Mouse (Mus musculus): Measurements from ENCODE around the gene D2hgdh.
"Not testable (repeated sequence)": the region's sequence is repeated elsewhere in the genome, so short reads cannot be mapped to it uniquely, and the experiment has no call there.

Gene D2hgdh

DNA sequence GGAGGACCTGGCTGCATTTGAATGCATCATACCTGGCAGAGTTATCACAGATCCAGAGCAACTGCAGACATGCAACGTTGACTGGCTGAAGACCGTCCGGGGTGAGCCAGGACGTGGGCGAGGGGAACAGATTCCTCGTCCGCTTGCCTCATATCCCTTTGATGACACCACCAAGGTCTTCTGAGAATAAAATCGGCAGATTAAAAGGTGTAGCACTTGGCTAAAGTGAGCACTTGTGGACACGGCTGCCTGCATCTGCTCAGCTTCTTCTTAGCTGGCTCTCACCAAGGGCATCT is 1.8 kb downstream of the D2hgdh start:
- DNase-seq (ENCODE audit: low read depth, low spot score): no peak

DNA sequence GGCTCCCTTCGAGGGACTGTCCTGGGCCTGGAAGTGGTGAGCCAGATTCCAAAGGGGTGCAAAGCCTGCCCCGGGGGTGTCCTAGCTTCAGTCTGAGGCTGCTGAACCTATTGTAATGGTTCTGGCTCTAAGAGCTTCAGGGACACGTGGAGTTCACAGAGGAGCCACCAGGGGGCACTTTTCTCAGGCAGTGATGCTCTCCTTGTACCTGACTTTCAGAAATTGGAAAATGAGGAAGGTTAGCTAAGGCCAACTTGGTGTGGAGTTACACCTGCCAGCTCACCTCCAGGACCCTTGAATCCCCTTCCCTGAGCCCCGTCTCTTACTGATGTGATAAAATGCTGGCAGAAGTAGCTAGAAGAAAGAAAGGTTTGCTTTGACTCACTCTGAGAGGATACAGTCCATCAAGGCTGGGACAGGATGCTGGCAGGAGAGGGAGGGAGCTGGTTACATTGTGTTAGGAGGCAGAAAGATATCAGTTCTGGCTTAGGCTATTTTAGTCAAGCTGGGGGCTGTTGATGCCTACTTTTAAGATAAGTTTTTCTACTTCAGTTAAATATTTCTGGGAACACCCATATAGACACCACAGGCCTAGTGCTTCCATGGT is 8.1 kb downstream of the D2hgdh start:
- not testable (repeated sequence) for DNase-seq (ENCODE audit: low read depth, low spot score)

DNA sequence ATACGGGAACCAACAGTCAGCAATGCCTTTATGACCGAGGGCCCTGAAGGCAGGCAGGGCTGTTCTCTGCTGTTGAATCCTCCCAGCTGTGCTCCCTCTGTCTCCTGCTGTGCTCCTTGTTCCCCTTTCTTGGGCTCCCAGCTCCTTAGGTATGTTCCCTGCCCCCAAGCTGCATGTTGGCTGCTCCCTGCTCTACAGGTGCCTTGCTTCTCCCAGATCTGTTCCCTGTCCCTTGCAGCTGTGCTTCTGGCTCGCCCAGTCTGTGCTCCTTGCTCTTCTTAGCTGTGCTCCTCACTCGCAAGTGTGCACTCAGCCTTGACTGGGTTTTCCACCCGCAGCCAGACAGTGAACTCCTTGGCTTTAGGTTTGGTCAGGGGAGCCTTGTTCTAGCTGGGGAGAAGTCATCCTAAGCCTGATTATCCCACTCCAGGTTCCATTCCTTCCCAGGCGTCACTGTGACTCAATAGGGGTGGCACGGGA is 10.0 kb downstream of the D2hgdh start:
- no peak for DNase-seq (ENCODE audit: low read depth, low spot score)

GRCm38 (mm10) chr1:93835211-93835610 is 10.5 kb downstream of the D2hgdh start:
- DNase-seq (ENCODE audit: low read depth, low spot score): no peak

DNA sequence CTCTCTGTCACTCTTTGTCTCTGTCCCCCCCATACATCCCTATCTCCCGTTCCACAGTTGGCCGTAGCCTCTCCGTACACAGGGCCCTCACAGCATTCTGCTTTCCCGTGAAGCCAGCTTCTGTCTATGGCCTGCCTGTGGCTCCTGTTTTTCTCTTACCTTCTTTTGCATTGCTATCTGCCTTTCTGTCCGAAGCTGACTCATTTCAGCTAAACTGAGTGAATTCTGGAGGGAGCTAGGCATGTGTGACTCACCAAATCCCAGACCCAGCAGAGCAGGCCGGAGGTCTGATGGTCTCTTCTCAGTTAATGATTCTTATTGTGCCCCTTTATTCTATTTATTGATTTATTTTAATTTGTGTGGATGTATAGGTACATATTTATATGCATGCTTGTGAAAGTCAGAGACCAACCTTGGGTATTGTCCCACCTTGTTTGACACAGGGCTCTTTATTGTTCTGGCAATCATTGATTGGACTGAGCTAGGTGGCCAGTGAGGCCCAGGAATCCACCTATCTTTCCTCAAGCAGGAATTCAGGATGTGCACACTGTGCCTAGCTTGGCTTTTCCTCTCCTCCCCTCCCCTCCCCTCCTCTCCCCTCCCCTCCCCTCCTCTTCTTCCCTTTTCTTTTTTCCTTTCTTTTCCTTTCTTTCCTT is 11.3 kb downstream of the D2hgdh start:
- no peak for DNase-seq (ENCODE audit: low read depth, low spot score)

DNA sequence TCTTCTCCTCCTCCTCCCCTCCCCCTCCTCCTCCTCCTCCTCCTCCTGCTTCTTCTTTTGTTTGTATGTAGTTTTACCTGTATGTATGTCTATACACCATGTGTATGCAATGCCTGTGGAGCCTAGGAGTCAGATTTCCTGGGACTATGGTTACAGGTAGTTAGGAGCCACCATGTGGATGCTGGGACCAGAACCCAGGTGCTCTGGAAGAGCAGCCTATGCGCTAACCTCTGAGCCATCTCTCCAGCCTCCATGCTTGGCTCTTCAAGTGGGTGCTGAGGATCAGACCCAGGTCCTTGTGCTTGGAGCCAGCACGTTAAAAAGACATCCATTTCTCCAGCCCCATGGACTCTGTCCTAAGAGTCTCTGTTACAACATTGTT is 11.8 kb downstream of the D2hgdh start:
- no peak for DNase-seq (ENCODE audit: low read depth, low spot score)

- no peak for DNase-seq (ENCODE audit: low read depth, low spot score)
Measured at GRCm38 (mm10) chr1:93837335-93837734, 12.6 kb downstream of the D2hgdh start.

GRCm38 (mm10) chr1:93838569-93838968 is 13.9 kb downstream of the D2hgdh start:
- DNase-seq (ENCODE audit: low read depth, low spot score): not testable (repeated sequence)

- not testable (repeated sequence) for DNase-seq (ENCODE audit: low read depth, low spot score)
Measured at GRCm38 (mm10) chr1:93845766-93846366, 21.2 kb downstream of the D2hgdh start.

DNA sequence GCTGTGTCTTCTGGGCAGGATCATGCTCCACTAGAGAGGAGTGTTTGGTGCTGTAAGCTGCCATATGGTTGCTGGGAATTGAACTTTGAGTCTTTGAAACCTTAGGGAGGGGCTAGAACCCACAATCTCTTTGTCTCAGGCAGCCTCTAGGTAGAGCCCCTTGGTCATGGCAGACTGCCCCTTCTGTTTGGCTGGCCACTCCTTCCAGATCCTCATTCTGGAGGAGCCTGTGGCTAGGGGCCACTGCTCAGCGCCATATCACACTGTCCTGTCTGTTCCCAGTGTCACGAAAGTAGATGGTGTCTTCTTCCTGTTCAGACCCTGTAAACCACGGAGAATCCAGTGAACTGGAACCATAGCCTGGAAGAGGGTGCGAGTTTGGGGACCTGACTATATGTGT is 31.1 kb downstream of the D2hgdh start:
- DNase-seq (ENCODE audit: low read depth, low spot score): not testable (repeated sequence)

- no peak for DNase-seq (ENCODE audit: low read depth, low spot score)
Measured at GRCm38 (mm10) chr1:93857370-93857769, 32.7 kb downstream of the D2hgdh start.

GRCm38 (mm10) chr1:93857991-93858390 is 33.3 kb downstream of the D2hgdh start:
- DNase-seq (ENCODE audit: low read depth, low spot score): no peak

GRCm38 (mm10) chr1:93859619-93860018 is 34.9 kb downstream of the D2hgdh start:
- DNase-seq (ENCODE audit: low read depth, low spot score): no peak

DNA sequence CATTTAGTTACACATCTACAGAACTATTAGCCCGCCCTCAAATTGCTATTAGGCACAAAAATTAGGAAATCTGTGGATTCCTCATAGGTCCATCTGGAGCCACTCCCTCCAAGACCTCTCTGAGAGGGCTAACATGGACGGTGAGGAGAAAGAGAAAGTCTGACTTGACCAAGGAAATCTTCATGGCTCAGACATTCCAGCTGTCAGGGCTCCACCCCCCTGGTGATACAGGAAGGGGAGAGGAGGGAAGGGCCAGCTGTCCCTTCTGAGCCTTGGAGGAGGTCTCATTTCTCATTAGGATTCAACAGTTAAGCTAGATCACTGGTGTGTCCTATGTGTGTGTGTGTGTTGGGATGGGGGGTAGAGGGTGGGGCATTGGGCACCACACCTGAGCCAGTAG is 36.3 kb downstream of the D2hgdh start, which contains the start of gene Gal3st2:
TSS of gene Gal3st2 (plus strand) at position 259 of the 400 bp plus-strand sequence.
- not testable (repeated sequence) for DNase-seq (ENCODE audit: low read depth, low spot score)

DNA sequence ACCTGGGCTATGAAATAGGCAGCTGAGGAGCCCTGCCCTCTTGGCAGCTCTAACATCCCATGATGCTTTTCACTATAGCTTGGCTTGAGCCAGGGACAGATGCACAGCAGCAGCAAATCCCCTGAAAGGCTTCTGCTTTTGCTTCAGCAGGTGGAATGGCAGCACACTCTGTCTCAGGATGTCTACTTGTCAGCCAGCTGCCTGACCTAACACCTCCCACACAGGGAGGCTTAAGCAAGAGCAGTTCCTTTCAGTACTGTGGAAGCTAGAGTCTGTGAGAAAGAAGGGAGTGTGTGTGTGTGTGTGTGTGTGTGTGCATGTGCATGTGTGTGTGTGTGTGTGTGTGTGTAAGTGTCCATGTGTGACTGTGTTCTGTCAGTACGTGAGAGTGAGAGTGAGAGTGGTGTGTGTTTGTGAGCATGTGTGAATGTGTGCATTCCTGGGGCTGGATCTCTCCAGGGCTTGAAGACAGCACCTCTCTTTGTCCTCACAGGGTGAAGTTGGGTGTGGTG is 46.9 kb downstream of the D2hgdh start:
- DNase-seq (ENCODE audit: low read depth, low spot score): not testable (repeated sequence)

- not testable (repeated sequence) for DNase-seq (ENCODE audit: low read depth, low spot score)
Measured at GRCm38 (mm10) chr1:93874405-93874804, 49.7 kb downstream of the D2hgdh start.

DNA sequence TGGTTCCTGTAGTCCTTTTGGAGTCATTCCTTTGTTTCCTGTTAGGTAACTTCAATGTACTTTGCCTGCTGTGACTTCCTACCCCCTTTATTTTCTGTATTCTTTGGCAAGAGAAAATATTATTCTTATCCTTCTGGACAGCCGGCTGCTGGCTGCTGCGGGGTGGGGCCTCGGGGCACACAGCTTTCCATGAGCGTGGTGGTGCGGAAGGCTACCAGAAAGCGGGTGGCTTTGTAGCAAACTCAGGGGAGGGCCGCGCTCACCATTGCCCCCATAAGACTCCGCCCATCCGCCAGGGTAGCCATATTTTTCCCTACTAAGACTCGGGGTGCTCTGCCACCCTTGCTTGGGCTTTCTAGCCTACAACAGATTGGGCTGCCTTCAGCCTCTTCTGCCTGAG is 57.1 kb downstream of the D2hgdh start:
- DNase-seq (ENCODE audit: low read depth, low spot score): not testable (repeated sequence)

DNA sequence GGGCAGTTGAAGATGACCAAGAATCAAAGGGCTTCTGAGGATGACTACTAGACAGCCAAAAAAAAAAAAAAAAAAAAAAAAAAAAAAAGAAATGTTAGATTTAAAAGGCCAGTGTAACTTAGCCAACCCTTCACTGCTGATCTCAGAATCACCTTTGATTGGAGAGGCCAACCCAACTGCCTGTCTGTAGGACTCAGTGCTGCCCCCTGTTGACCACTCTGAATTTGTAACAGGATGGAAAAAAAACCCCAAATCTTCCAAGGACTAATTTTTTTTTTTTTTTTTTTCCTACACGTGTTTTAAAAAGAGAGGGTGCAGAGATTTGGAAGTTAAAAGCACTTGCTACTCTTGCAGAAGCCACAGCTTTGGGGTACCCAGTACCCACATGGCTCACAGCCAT is 66.2 kb downstream of the D2hgdh start:
- not testable (repeated sequence) for DNase-seq (ENCODE audit: low read depth, low spot score)

- DNase-seq (ENCODE audit: low read depth, low spot score): not testable (repeated sequence)
Measured at GRCm38 (mm10) chr1:93897395-93897794, 72.7 kb downstream of the D2hgdh start.

DNA sequence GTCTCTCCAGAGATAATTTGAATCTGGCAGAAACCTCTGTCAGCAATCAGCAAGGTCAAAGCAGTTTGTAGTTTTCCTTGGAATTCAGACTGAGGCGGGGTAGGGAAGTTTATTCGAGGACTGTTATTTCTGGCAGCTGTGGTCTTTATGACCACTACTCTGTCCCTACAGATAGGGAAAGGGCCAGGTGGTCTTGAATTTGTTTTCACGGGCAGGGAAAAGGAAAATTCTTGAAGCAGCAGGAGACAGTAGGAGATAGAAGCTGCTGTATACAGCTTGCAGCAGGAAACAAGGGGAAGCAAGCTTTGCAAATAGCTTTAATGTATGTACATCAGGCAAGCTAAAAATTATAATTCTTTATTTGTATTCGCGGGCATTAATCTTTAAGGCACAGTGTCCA is 76.6 kb downstream of the D2hgdh start:
- not testable (repeated sequence) for DNase-seq (ENCODE audit: low read depth, low spot score)
